Mouse (Mus musculus) forebrain, embryonic 15.5 days (tissue): Measurements from ENCODE around the gene Tmem273. TPM values are rescaled to one million over a fixed set of nuclear protein-coding genes. Genes with fewer than 3 reads are reported as not detected.

ENCODE experiments used
- polyA plus RNA-seq: library from polyadenylated mRNA; unstranded; fragments of >200 nt; fragmentation: Nextera tagmentation; extraction: Ambion mirVana; gene quantifications from 2 replicates; pipeline ENCODE4 v1.2.1, GENCODE M21; 2015

The Tmem273 gene
- polyA plus RNA-seq, 1 experiment from 2014 or later, result 0.56 TPM

Other genes with a start within 250 kb of the Tmem273 start
- 0.08 and 0.18 TPM in 2 replicates for gene Prrxl1, start 186.6 kb upstream of the Tmem273 start, polyA plus RNA-seq
- not detected in 2 replicates for gene 3425401B19Rik, start 100.7 kb upstream of the Tmem273 start, polyA plus RNA-seq
- not detected in 2 replicates for gene Fam170b, start 48.0 kb downstream of the Tmem273 start, polyA plus RNA-seq
- gene Vstm4, start 70.8 kb downstream of the Tmem273 start, polyA plus RNA-seq, result 6.5 and 7.1 TPM in 2 replicates
- gene Lrrc18, start 205.4 kb downstream of the Tmem273 start, polyA plus RNA-seq, result 0.17 TPM in 1 of 2 replicates, not detected in the other